Mouse (Mus musculus): Measurements from ENCODE around the gene Fcgr3.

- peak; percentile 15; the same call in 1 of the 2 replicates for TF ChIP-seq POLR2A (IDR thresholded peaks at IDR 0.05; ENCODE audit: low read depth, low read length)
- no peak for TF ChIP-seq CTCF (IDR thresholded peaks at IDR 0.05; ENCODE audit: extremely low read depth, insufficient read depth, insufficient read length, insufficient replicate concordance)
Observed at GRCm38 (mm10) chr1:171044365-171045078, 20.2 kb downstream of the Fcgr3 start.
